Mouse (Mus musculus): ENCODE results near the gene Znrf3.

GRCm38 (mm10) chr11:5245431-5245830 is 199.2 kb downstream of the Znrf3 start:
- TF ChIP-seq POLR2A (IDR thresholded peaks at IDR 0.05; ENCODE audit: control insufficient read depth, low read depth, low read length) (no peak), CTCF (IDR thresholded peaks at IDR 0.05; ENCODE audit: control insufficient read depth, insufficient read depth, insufficient replicate concordance, low read depth, low read length) (no peak)
